Mouse (Mus musculus) thymus, postnatal 14 days (tissue): ENCODE data around the gene Prm1.
A peak's percentile ranks its signal among the peaks of the same experiment; 100 is the strongest.
"Not testable (repeated sequence)": the region's sequence is repeated elsewhere in the genome, so short reads cannot be mapped to it uniquely, and the experiment has no call there.

Experiments
- DNase-seq: peaks from one replicate; pipeline ENCODE4 v3.0.0; 2021

The Prm1 gene

DNA sequence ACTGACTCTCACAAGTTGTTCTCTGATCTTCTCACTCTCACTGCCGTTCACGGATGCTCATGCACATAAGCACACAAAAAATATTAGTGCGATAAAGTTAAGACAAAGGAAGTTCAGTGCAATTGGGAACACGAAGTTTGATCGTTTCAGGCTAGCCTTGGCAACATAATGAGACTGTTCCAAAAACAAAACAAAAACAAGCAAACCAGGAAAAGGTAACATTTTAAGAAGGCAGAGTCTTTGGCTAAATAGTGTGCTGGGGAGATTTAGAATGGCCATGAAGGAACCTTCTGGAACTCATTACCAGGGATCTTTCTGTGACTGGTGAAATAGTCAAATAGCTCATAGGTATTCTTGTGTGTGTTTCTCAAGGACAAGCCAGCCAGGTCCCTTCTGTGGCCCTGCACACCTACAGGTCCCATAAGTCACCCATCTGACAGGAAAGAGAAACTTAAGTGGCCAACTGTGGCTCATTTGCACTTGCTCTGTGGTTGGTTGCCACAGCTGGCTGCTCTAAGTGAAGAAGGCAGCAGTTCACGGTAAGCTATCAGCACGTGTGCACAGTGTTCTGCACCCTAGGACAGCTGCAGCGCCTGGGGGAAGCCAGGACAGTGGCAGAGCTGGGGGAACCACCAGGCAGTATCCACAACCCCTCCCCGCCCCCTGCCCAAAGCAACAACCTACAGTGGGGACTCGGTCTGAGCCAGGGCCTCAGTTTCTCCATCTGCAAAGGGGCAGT is at the start of gene Prm1:
TSS of gene Prm1 (minus strand) at position 51 of the 739 bp plus-strand sequence.
- peak; percentile 84 for DNase-seq

DNA sequence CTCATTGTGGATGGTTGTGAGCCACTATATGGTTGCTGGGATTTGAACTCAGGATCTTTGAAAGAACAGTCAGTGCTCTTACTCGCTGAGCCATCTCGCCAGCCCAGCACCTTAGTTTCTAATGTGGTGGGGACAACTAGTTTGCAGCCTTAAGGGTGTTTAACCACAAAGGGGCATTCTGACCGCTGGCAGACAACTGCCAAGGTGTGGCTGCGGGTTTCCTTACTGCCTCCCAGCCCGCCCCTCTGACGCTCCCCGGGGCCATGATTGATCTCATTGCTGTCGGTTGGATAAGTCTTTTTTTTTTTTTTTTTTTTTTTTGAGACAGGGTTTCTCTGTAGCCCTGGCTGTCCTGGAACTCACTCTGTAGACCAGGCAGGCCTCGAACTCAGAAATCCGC is 46.6 kb upstream of the Prm1 start:
- not testable (repeated sequence) for DNase-seq

DNA sequence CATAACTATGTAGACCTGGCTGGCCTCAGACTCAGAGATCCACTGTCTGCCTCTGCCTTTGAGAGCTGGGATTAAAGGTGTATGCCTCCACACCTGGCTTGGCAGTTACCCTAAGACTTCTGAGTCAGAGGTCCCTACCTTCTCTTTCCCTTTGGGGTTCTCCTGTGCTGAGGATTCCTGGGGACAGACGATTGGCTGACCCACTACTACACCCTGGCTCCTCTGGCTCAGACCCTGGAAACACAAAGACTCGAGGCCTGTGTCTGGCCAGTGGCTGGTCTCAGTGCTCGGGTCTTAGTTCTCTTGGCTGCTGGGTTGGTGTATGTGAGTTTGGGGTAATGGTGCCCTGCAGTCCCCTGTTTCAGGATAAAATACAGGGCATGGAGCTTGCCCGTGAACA is 45.3 kb upstream of the Prm1 start:
- no peak for DNase-seq

DNA sequence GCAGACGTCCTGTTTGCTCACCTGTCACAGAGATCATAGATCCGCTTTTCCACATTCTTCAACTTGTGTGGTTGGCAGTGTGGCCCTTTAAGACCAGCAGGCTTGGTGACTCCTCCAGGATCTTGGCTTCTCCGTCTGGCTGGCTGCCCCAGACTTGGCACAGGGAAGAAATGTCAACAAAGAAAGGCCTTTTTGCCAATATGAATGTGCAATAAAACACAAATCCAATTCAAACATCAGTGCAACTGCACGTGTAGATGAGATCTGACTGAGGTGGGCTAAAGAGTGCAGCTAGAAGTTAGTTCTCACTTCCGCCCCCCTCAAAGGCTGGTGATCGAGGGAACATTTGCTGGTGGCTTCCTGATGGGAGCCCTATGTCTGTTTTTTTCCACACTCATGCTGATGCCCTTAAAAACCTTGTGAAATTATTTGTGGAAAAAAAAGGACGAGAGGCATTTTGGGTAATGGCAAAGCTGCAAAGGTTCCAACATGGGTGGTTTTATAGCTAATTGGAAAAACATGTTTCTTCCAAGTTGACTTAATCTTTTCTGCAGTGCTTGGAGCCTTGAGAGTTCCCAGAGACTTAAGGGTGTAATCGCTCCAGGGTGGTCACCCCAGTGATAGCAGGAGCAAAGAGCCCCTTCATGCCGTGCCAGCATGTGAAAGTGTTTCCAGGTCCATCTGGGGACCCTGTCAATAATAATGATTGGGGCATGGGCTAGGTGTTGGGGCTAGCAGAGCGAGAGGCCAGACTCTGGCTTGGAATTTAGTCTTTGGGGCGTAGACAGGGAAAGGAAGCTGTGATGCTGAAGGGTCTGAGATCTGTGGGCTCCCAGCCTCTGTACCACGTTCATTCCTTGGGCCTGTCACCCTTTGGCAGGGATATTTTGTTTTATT is 44.6 kb upstream of the Prm1 start:
- no peak for DNase-seq

DNA sequence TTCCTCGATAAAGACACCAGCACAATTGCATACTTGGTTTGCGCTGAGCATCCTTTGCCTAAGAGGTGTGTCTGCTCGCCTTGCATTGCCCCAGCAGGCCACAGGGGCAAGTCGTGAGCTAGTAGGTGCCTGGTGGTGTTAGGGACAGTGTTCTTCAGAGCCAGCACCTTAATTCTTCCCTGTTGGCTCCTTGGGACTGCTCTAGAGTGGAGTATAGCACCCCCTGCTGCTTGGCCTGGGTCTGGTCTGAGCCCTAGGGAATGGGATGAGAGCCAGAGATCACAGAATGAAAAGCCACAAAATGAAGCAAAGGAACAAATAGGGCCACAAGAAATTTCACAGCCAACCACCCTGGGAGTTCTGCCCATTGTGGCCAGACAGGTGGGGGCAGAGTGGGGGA is 40.9 kb upstream of the Prm1 start:
- peak; percentile 86 for DNase-seq

DNA sequence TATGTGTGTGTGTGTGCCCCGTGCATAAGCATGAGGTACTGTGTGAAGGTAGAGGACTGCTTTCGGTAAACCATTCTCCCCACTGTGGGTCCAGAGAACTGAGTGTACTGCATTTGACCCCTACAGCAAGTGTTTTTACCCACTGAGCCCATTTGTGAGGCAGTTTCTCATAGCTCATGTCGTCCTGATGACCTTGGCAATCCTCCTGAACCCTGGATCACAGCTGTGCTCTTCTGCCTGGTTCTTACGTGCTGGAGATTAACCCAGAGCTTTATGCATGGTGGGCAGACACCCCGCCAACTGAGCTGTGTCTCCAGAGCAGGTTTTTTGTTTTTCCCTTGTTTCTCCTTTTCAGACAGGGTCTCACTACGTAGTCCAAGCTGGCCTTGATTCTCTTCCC is 40.3 kb upstream of the Prm1 start:
- DNase-seq = no peak

DNA sequence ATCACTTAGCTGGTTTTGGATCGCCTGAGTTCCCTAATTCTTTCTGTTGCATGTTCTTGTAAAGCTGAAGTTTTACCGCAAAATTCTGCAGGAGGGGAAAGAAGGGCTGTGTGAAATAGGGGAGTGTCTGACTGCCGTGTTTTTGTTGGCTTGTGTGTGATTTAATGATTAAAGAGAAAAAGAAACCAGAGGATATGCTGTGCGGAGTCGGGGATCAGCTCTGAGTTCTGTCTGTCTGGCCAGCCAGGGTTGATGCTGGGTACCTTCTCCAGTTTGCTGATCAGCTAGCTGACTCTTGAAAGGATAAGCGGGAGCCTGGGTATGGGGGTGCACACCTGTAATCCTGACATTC is 38.7 kb upstream of the Prm1 start:
- no peak for DNase-seq

DNA sequence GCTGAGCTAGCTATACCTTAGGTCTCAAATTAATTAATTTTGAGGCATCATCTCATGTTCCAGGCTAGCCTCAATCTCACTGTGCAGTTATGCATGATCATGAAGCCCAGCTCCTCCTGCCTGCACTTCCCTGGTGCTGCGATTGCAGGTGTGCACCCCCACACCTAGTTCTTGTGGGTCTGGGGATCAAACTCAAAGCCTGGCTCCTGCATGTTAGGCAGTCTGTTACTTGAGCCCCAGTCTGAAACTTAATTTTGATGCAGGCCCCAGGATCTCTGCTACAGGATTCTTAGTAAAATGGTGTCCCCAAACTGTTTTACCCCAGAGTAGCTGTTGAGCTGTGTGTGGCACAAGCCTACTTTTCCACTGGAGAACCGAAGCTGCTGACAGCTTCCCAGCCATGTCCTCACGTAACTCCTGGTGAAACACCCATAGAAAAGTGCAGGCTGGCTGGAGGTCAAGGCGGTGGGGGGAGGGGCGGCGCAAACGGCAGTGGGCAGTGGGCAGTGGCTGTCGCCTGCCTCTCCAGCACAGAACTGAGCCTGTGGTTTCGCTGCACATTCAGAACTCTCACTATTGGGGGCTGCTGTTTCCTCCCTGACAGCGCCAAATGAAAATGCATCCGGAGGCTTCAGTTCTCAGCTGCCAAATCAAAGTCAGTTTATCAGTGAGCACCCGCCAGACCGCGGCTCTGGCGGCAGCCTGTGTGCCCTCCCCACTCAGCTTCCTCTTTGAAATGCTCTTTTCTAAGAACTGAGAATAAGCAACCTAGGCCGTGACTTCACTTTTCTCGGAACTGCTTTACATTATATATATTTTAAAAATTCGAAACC is 38.1 kb upstream of the Prm1 start:
- DNase-seq = peak; percentile 86

DNA sequence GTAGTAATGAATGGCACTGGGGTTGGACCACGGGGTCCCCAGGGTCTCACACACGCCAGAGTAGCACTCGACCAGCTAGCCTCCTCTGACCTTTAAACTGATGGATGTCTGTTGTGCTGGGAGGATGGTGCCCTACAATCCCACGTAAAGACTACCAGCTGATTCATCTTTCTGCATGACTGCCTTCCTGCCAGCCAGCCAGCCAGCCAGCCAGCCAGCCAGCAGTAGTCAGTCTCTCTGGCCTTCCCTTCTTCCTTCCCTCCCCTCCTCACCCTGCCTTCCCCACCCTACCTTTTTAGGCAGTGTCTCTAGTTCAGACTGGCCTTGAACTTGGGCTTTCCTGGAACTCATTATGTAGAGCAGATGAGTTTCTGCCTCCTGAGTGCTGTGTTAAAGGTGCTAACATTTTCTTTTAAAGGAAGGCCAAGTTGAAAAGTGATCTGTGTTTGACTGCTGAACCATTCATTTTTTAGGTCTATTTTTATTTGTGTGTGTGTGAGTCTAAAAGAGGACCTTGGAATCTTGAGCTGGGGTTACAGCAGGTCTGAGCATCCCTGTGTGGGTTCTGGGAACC is 36.7 kb upstream of the Prm1 start:
- DNase-seq = peak; percentile 40

DNA sequence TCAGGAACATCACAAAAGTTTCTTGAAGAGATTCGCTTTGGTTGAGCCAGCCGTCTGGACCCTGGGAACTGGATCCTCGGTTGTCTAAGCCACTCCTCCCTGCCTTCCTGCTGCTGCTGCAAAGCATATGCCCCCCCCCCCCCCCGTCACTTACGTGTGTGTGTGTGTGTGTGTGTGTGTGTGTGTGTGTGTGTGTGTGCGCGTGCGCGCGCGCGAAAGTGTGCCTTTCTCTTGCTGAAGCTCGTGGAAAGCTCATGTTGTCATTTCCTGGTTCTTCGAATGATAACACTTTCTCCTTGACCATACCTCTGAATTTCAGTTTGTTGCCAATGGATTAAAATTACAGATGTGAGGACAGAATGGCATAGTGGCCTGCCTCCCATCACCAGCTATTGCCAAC is 34.4 kb upstream of the Prm1 start:
- no peak for DNase-seq

DNA sequence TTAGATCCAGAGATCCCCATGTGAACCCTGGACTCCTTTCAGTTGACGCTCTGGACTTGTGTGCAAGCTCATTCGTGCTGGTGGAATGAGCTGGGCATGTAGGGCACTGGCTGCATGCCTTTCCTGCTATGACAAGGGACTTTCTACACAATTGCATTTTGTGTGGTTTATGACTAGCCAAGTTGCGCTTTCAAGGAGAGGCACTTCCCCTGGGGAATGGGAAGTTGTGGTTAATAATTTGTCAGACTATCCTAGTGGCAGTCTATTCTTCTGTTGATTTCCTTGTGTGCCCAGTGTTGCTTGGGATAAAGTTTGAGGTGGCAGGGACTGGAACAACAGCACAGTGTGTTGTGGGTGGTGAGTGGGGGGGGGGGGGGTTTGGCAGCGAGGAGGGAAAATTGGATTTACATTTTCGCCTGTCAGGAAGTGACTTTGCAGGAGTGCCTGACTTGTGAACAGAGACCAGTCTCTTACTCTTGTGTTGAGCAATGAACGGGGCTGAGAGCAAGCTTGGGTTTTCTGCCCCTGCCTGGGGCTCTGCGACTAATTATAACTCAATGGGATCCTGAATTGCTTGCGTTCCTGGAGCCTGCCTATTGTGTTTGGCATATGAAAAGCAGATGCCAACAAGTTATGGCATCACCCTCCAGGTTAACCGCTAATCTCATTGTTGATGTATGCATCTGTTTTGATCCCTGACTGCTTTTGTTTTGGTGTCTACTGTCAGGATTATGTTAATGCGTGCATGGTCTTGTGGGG is 33.0 kb upstream of the Prm1 start:
- DNase-seq = peak; percentile 37

DNA sequence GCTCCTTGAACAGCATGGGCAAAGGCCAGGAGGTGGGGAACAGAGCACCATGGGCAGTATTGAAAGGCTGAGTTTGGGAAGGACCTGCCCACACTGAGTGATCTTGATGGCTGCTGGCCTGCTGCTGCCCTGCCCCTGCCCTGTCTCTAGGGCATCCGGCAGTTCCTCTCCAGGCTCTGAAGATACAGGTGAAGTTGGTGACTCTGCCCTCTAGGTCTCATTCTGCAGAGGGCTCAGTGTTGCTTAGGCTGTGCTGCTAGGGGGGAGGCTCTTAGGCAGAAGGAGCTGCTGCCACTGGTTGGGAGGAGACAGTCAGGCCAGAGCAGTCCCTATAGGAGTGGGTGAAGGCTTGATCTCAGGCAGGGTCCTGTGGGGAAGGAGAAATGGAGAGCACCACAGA is 32.3 kb upstream of the Prm1 start:
- DNase-seq = peak; percentile 77

DNA sequence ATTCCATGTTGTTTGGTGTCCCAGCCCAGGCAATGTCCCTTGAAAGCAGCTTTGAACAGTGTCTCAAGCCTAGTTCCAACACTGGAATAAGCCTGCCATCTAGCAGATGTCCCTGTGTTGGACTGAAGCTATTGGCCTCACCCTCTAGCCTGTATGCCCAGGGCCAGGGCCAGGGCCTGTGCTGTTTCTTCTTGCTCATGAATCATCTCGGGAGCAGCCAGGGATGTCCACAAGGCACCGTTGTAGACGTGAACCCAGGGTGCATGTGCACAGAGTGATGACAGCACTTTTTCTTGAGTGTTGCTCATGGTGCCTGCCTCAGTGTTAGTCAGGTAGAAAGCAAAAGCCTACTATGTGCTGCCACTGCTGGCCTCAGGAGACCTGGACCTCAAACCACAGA is 31.6 kb upstream of the Prm1 start:
- DNase-seq = no peak

DNA sequence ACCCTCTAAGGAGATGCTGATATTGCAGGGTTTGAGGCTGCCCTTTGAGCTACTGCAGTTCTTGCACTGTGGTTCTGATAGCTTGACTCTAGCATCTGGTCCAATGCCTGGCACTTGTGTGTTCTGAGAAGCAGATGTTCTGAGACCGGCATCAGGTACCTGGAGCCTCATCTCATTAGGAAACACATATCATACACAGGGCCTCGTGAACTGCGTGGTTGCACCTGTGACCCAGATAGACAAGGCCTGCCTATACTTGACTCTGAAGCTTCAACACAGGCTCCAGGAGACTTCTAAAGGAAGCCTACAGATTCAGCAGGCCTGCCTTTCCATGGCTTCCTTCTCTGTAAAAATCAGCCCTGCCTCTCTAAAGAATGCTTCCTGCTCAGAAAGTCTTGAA is 30.7 kb upstream of the Prm1 start:
- peak; percentile 81 for DNase-seq

DNA sequence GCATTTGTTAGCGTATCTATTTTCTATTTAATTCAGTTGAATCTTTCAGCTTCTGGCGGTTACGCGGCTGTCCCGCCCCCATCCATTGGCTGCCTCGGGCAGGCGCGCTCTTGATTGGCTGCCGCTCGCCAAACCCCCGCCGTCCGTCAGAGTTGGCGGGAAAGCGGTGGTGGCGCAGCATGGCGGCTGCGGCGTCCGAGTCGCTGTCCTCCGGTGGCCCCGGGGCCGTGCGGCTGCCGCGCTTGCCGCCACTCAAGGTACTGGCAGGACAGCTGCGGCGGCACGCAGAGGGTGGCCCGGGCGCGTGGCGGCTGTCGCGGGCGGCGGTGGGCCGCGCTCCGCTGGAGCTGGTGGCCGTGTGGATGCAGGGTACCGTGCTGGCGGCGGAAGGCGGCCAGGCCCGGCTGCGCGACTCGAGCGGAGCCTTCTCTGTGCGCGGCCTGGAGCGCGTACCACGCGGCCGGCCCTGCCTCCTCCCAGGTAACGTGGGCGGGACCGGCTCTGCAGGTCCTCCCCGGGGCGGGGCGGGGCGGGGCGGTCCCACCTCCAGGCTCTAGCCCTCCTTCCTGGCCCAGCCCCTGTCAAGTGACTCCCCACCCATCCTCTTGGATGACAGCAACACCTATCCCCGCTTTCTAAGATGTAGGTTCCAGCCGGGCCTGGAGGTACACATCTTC is 29.4 kb upstream of the Prm1 start, which contains the start of gene Rmi2:
TSS of gene Rmi2 (plus strand) at position 149 of the 677 bp plus-strand sequence.
- DNase-seq = peak; percentile 92

DNA sequence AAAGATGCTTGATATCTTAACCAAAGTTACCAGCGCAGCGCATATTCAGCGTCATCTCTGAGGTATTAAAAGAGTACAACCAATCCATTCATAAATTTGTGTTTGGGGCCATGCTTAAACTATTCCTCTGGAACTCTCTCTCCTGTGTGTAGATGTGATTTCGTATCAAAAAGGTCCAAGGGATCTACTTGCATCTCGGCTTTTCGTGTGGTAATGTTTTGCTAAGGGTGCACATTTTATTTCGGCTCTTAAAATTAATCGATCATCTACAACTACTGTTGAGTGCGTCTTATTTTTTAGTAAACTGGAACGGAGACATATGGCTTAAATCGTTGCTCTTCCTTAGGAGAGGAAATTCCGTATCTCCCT is 28.9 kb upstream of the Prm1 start:
- no peak for DNase-seq

DNA sequence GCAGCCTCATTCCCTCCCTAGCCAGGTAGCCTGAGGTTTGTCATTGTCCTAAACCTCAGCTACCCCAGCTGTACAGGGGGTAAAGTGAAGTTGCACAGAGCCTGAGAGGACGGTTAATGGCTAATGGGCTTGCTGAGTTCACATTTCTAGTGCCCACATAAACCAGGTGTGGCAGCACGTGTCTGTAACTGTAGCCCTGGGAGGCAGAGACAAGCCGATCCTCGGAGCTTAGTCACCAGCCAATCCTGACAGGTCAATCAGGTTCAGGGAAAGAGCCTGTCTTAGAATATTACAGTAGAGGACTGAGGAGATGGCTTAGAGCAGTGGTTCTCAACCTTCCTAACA is 22.8 kb upstream of the Prm1 start:
- DNase-seq = peak; percentile 47

DNA sequence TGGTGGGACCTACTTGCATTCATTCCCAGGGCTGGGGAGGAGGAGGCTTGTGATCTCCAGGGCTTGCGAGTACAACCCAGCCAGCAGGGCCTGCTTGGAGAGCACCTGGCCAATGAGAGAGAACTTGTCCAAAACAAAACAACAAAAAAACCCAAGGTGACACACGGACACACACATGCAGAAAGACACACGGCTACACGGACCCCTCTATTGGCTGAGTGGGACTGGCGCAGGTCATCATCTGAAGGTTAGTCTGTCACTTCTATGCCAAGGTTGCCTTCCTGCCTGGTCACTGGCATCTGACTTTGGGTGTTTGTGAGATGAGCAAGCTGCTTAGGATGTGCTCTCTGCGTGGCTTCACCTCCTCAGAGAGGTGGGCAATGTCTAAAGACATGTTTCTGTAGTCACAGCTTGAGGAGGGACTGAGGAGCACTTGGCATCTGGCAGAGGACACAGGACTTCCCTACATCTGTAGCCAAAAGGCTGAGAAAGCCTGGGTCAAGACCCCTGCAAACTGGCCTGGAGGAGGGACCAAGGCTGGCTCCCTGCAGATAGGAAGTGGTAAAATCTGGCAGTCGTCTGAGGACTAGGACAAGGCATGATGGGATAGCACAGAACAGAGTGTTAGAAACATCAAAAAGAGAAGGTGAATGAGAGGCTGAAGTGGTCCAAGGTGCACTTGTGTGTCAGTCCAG is 22.3 kb upstream of the Prm1 start:
- peak; percentile 57 for DNase-seq

DNA sequence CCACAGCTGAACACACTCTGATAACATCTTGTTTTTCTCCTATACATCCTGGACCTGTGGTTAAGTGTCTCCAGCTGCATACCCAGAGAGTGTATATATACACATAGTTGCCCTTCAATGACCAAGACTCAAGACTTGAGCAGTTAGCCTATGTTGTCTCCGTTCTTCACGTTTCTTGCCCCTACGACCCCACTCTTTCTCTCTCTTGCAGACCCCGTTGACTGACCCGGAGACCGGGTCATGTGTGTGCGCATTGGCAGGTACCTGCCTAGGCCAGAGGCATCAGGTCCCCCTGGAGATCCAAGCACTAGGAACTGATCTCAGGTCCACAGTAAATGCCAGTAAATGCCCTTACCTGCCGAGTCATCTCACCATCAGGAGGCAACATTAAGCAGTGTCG is 21.6 kb upstream of the Prm1 start:
- DNase-seq = peak; percentile 50

DNA sequence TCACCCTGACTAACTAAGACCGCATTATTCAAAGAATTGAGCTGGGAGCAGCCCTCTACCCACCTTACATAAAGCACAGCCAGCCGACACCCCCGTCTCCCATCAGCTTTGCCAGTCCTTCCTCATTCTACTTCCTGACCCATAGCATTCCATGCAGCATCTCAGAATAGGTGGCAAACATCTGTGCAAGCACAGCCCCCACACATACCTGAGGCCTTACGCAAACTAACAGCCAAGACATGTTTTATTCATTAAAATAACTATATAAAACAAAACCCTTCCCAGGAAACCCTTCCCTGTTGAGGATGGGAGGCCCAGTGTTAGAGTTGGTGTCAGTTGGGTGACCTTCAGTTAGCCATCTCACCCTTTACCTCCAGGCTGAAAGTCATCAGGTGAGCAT is 20.2 kb upstream of the Prm1 start:
- DNase-seq = no peak

DNA sequence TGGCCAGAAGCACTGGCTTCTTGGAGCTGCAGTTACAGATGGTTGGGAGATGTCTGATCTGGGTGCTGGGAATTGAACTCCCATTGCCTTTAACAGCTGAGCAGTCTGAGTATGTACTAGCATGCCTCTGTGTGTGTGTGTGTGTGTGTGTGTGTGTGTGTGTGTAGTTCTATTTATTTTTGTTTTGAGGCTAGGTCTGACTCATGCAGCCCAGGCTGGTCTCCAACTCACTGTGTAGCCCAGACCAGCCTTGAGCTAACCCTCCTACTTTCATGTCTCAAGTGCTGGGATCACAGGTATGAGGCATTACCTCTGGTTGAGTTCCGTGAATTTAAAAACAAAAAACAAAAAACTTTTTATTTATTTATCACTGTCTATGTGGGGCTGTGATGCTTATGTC is 18.9 kb upstream of the Prm1 start:
- no peak for DNase-seq
